Mouse (Mus musculus): ENCODE results near the gene Sbk1. TPM values are rescaled to one million over a fixed set of nuclear protein-coding genes. Genes with fewer than 3 reads are reported as not detected.

Sbk1 gene
- polyA plus RNA-seq, 1 experiment from 2014 or later = 19.7 TPM

GRCm38 (mm10) chr7:126236083-126236793 is 36.2 kb upstream of the Sbk1 start:
- ATAC-seq (replicated peaks; ENCODE audit: low FRiP score, low read depth) (no peak), DNase-seq (ENCODE audit: low spot score) (peak; percentile 34)
- Histone ChIP-seq H3K9ac (ENCODE audit: low read depth, low read length) (no peak overlapping the region), H3K27me3 (ENCODE audit: insufficient read depth, low read length) (no peaks in the 10 kb centered on the region), H3K4me2 (ENCODE audit: low read length) (no peak overlapping the region), H3K4me3 (replicated peaks; ENCODE audit: low read depth, low read length) (no peak overlapping the region), H3K36me3 (ENCODE audit: insufficient read depth, low read length) (no peaks in the 10 kb centered on the region), H3K27ac (peak overlapping the region; percentile 42; the same call in 1 of the 2 replicates), H3K9me3 (replicated peaks; ENCODE audit: low read length) (no peaks in the 10 kb centered on the region), H3K4me1 (replicated peaks; ENCODE audit: insufficient read depth, low read length) (no peaks in the 10 kb centered on the region)
- 31% methylated on average over 11 of the region's 11 CpGs for WGBS
- no peak for TF ChIP-seq CTCF (IDR thresholded peaks at IDR 0.05; ENCODE audit: low read depth)

GRCm38 (mm10) chr7:126236794-126237192 is 35.6 kb upstream of the Sbk1 start:
- no peaks in the 10 kb centered on the region for H3K27me3 ChIP-seq (ENCODE audit: insufficient read depth, low read length)
- H3K9ac ChIP-seq (ENCODE audit: low read depth, low read length) = no peak overlapping the region
- H3K9me3 ChIP-seq (replicated peaks; ENCODE audit: low read length) = no peaks in the 10 kb centered on the region
- no peak for TF ChIP-seq CTCF (IDR thresholded peaks at IDR 0.05; ENCODE audit: low read depth)
- WGBS = 59% methylated on average over 5 of the region's 5 CpGs
- H3K4me1 ChIP-seq (replicated peaks; ENCODE audit: insufficient read depth, low read length) = no peaks in the 10 kb centered on the region
- no peaks in the 10 kb centered on the region for H3K36me3 ChIP-seq (ENCODE audit: insufficient read depth, low read length)
- no peak overlapping the region for H3K4me2 ChIP-seq (ENCODE audit: low read length)
- H3K27ac ChIP-seq = no peak overlapping the region
- ATAC-seq (replicated peaks; ENCODE audit: low FRiP score, low read depth) (no peak), DNase-seq (ENCODE audit: low spot score) (peak; percentile 18)
- no peak overlapping the region for H3K4me3 ChIP-seq (replicated peaks; ENCODE audit: low read depth, low read length)

GRCm38 (mm10) chr7:126240814-126241360 is 31.5 kb upstream of the Sbk1 start:
- Histone ChIP-seq H3K4me2 (ENCODE audit: low read length) (no peak overlapping the region), H3K4me3 (replicated peaks; ENCODE audit: low read depth, low read length) (no peak overlapping the region), H3K27me3 (ENCODE audit: insufficient read depth, low read length) (no peaks in the 10 kb centered on the region), H3K27ac (no peak overlapping the region), H3K9me3 (replicated peaks; ENCODE audit: low read length) (no peaks in the 10 kb centered on the region), H3K4me1 (replicated peaks; ENCODE audit: insufficient read depth, low read length) (no peaks in the 10 kb centered on the region), H3K9ac (ENCODE audit: low read depth, low read length) (no peak overlapping the region), H3K36me3 (ENCODE audit: insufficient read depth, low read length) (no peaks in the 10 kb centered on the region)
- no peak for DNase-seq (ENCODE audit: low spot score)
- ATAC-seq (replicated peaks; ENCODE audit: low FRiP score, low read depth) = no peak
- no peak for TF ChIP-seq CTCF (IDR thresholded peaks at IDR 0.05; ENCODE audit: low read depth)
- 72% methylated on average over 14 of the region's 14 CpGs for WGBS

- no peak for DNase-seq (ENCODE audit: low spot score)
- no peak overlapping the region for H3K9ac ChIP-seq (ENCODE audit: low read depth, low read length)
Measured at GRCm38 (mm10) chr7:126244168-126244750, 28.2 kb upstream of the Sbk1 start.

GRCm38 (mm10) chr7:126248088-126248487 is 24.3 kb upstream of the Sbk1 start:
- TF ChIP-seq CTCF (IDR thresholded peaks at IDR 0.05; ENCODE audit: low read depth) = no peak
- no peak for DNase-seq (ENCODE audit: low spot score)
- 9% methylated on average over 6 of the region's 6 CpGs for WGBS
- peaks cover 4% of the 10 kb centered on the region; the same call in 1 of the 2 replicates for H3K4me1 ChIP-seq (replicated peaks; ENCODE audit: insufficient read depth, low read length)
- no peak overlapping the region for H3K9ac ChIP-seq (ENCODE audit: low read depth, low read length)
- peak; percentile 36; the same call in 1 of the 2 replicates for ATAC-seq (replicated peaks; ENCODE audit: low FRiP score, low read depth)
- H3K9me3 ChIP-seq (replicated peaks; ENCODE audit: low read length) = no peaks in the 10 kb centered on the region
- no peak overlapping the region for H3K27ac ChIP-seq
- H3K36me3 ChIP-seq (ENCODE audit: insufficient read depth, low read length) = no peaks in the 10 kb centered on the region
- no peak overlapping the region for H3K4me3 ChIP-seq (replicated peaks; ENCODE audit: low read depth, low read length)
- no peak overlapping the region for H3K4me2 ChIP-seq (ENCODE audit: low read length)
- no peaks in the 10 kb centered on the region for H3K27me3 ChIP-seq (ENCODE audit: insufficient read depth, low read length)

More at GRCm38 (mm10) chr7:126244168-126244750, 28.2 kb upstream of the Sbk1 start:
- H3K27me3 ChIP-seq (ENCODE audit: insufficient read depth, low read length) = no peaks in the 10 kb centered on the region
- ATAC-seq (replicated peaks; ENCODE audit: low FRiP score, low read depth) = no peak
- H3K36me3 ChIP-seq (ENCODE audit: insufficient read depth, low read length) = no peaks in the 10 kb centered on the region
- no peak for TF ChIP-seq CTCF (IDR thresholded peaks at IDR 0.05; ENCODE audit: low read depth)
- 71% methylated on average over 6 of the region's 6 CpGs for WGBS
- H3K27ac ChIP-seq = no peak overlapping the region
- no peak overlapping the region for H3K4me3 ChIP-seq (replicated peaks; ENCODE audit: low read depth, low read length)
- peaks cover 4% of the 10 kb centered on the region; the same call in 1 of the 2 replicates for H3K4me1 ChIP-seq (replicated peaks; ENCODE audit: insufficient read depth, low read length)
- no peaks in the 10 kb centered on the region for H3K9me3 ChIP-seq (replicated peaks; ENCODE audit: low read length)
- no peak overlapping the region for H3K4me2 ChIP-seq (ENCODE audit: low read length)

GRCm38 (mm10) chr7:126248641-126249141 is 23.7 kb upstream of the Sbk1 start:
- WGBS = 44% methylated on average over 17 of the region's 17 CpGs

More at GRCm38 (mm10) chr7:126248641-126249141, 23.7 kb upstream of the Sbk1 start:
- no peak for ATAC-seq (replicated peaks; ENCODE audit: low FRiP score, low read depth)
- TF ChIP-seq CTCF (IDR thresholded peaks at IDR 0.05; ENCODE audit: low read depth) = no peak
- no peak overlapping the region for H3K4me3 ChIP-seq (replicated peaks; ENCODE audit: low read depth, low read length)
- H3K9me3 ChIP-seq (replicated peaks; ENCODE audit: low read length) = no peaks in the 10 kb centered on the region
- H3K27ac ChIP-seq = no peak overlapping the region
- H3K4me2 ChIP-seq (ENCODE audit: low read length) = no peak overlapping the region
- peaks cover 4% of the 10 kb centered on the region; the same call in 1 of the 2 replicates for H3K4me1 ChIP-seq (replicated peaks; ENCODE audit: insufficient read depth, low read length)
- DNase-seq (ENCODE audit: low spot score) = no peak
- no peak overlapping the region for H3K9ac ChIP-seq (ENCODE audit: low read depth, low read length)
- H3K36me3 ChIP-seq (ENCODE audit: insufficient read depth, low read length) = no peaks in the 10 kb centered on the region
- no peaks in the 10 kb centered on the region for H3K27me3 ChIP-seq (ENCODE audit: insufficient read depth, low read length)
